16 mouse cellular contexts compared by ENCODE assay signal in genomic region chr10:84554291-84555009, GRCm38 (mm10).
A peak's percentile ranks its signal among the peaks of the same experiment; 100 is the strongest.
DNase-seq lines count a peak whose midpoint lies in the region.
"Had no signal": no experiment of that assay in that cellular context is flagged by ENCODE, and none has a peak within 500 bp of the region (broad histone marks: within the 10 kb centered on the region; RNA-seq: fewer than 3 reads in every experiment).

No protein-coding gene starts in this region.

- no peaks in the 10 kb centered on the region for H3K36me3 ChIP-seq in splenic B cell, adult 2 months (ENCODE audit: control insufficient read depth, insufficient read depth, low read length, poor library complexity, severe bottlenecking)
- H3K36me3 ChIP-seq: G1E; heart, embryonic 13.5 days; hindbrain, embryonic 15.5 days; neural tube, embryonic 13.5 days had no signal

- H3K27me3 ChIP-seq in splenic B cell, adult 2 months (ENCODE audit: control insufficient read depth, insufficient read depth, low read length, poor library complexity, severe bottlenecking): no peaks in the 10 kb centered on the region
- H3K27me3 ChIP-seq: heart, embryonic 13.5 days; hindbrain, embryonic 15.5 days; megakaryocyte, embryonic 14.5 days; neural tube, embryonic 13.5 days had no signal

- DNase-seq in lung, postnatal 36 days: peak; percentile 30
- no peak for DNase-seq in lung, postnatal 14 days
- DNase-seq in R1 (ENCODE audit: low read depth, low spot score): peak; percentile 100
- DNase-seq in kidney, postnatal 10 days: peak; percentile 61
- peak; percentile 63 for DNase-seq in splenic B cell, adult 2 months (ENCODE audit: low read depth, low spot score)
- DNase-seq in adipocyte (ENCODE audit: low spot score): no peak
- no peak for DNase-seq in right cerebral cortex, adult 2 months (ENCODE audit: low spot score in 2 of 2)
- no peak for DNase-seq in layer of hippocampus, adult 9-10 months (ENCODE audit: low spot score)
- DNase-seq: adrenal gland, postnatal 25 days; cerebellum, adult 9-10 months; gastrocnemius, adult 2 months had no signal

Comparison
In these comparisons a context has a peak if more than half of its experiments do, and no peak if none do; other contexts are left out.
1. DNase-seq: peak in lung, postnatal 36 days (single experiment), R1 (single experiment), kidney, postnatal 10 days (single experiment) and splenic B cell, adult 2 months (single experiment); none in lung, postnatal 14 days (single experiment), adipocyte (single experiment), right cerebral cortex, adult 2 months (0 of 2) and layer of hippocampus, adult 9-10 months (single experiment).